Mouse (Mus musculus) hindbrain, embryonic 13.5 days (tissue): ENCODE data around the gene Olfr1211. TPM values are rescaled to one million over a fixed set of nuclear protein-coding genes. Genes with fewer than 3 reads are reported as not detected.

ENCODE experiments used
- ATAC-seq: fragments of 200-750 bp; cut with Nextera tagmentation; 2 replicates; pipeline ENCODE4 v1.8.0; 2017; ENCODE audit warnings: moderate TSS enrichment; ENCODE audit not compliant: low FRiP score
- H3K27ac ChIP-seq: fragments of 300-500 bp; sonication (generic); 2 replicates; pipeline ENCODE4 v1.5.1; 2015; ENCODE audit warnings: inconsistent platforms, mild to moderate bottlenecking, moderate library complexity
- H3K27me3 ChIP-seq: fragments of 300-500 bp; sonication (generic); 2 replicates; pipeline ENCODE4 v1.6.1; 2015; ENCODE audit warnings: mild to moderate bottlenecking, inconsistent platforms
- H3K36me3 ChIP-seq: fragments of 300-500 bp; sonication (generic); 2 replicates; pipeline ENCODE4 v1.6.1; 2015; ENCODE audit warnings: mild to moderate bottlenecking, inconsistent platforms
- H3K4me1 ChIP-seq: fragments of 300-500 bp; sonication (generic); replicated peaks from 2 replicates; pipeline ENCODE4 v1.6.1; 2015; ENCODE audit warnings: inconsistent platforms
- H3K4me2 ChIP-seq: fragments of 300-500 bp; sonication (generic); 2 replicates; pipeline ENCODE4 v1.6.1; 2015; ENCODE audit warnings: inconsistent platforms, mild to moderate bottlenecking, moderate library complexity
- H3K4me3 ChIP-seq: fragments of 300-500 bp; sonication (generic); 2 replicates; pipeline ENCODE4 v1.5.1; 2015; ENCODE audit warnings: mild to moderate bottlenecking, inconsistent platforms
- H3K9ac ChIP-seq: fragments of 300-500 bp; sonication (generic); 2 replicates; pipeline ENCODE4 v1.6.1; 2015; ENCODE audit warnings: mild to moderate bottlenecking, inconsistent platforms
- H3K9me3 ChIP-seq: fragments of 300-500 bp; sonication (generic); 2 replicates; pipeline ENCODE4 v1.6.1; 2016; ENCODE audit warnings: inconsistent platforms
- WGBS: fragments of 180-500 bp; shearing (Covaris S2); methylation state at CpG from one replicate; pipeline ENCODE4 v1.1.7; 2015; 5-methylcytosine and 5-hydroxymethylcytosine counted together
- polyA plus RNA-seq: library from polyadenylated mRNA; unstranded; fragments of >200 nt; fragmentation: Nextera tagmentation; extraction: Ambion mirVana; gene quantifications from 2 replicates; pipeline ENCODE4 v1.2.1, GENCODE M21; 2015

Gene Olfr1211
- polyA plus RNA-seq = not detected in 2 replicates

DNA sequence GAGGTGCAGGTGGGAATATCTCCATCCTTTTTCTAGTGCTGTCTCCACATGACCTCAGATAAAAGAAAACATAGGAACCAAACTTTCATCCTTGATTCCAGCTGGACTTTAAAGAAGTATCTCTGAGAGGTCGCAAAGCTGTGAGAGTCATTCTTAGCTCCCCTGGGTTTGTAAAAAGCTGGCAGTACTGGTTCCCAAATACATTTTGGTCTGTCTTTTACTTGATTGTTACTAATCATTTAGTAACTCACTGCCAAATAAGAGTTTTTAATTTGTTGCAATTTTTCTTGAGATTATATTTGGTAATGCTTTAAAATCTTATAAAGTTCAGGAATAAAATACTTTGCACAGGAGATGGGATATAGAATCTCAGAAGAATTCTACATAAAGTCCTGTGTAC lies at the start of gene Olfr1211:
Gene Olfr1211, minus strand, starts transcription at position 101 of the 400 bp plus-strand sequence.
- 98% methylated on average over 1 of the region's 1 CpGs for WGBS
- H3K9me3 ChIP-seq = no peaks in the 10 kb centered on the region

GRCm38 (mm10) chr2:88980181-88980580 lies 42.3 kb upstream of the Olfr1211 start, which contains the start of gene Gm13762:
Gene Gm13762 (minus strand): TSS chr2:88980281.
- Histone ChIP-seq H3K4me1 (no peaks in the 10 kb centered on the region), H3K27me3 (no peaks in the 10 kb centered on the region), H3K9me3 (no peaks in the 10 kb centered on the region), H3K4me2 (no peak within 1 kb of the TSS), H3K36me3 (no peaks in the 10 kb centered on the region), H3K27ac (no peak within 1 kb of the TSS), H3K9ac (no peak within 1 kb of the TSS), H3K4me3 (no peak within 1 kb of the TSS)
- WGBS = 92% methylated on average over 1 of the region's 1 CpGs
- no peak for ATAC-seq

More for the DNA sequence above, at the start of gene Olfr1211:
- Histone ChIP-seq H3K36me3 (no peaks in the 10 kb centered on the region), H3K27me3 (no peaks in the 10 kb centered on the region), H3K27ac (no peak within 1 kb of the TSS), H3K9ac (no peak within 1 kb of the TSS), H3K4me3 (no peak within 1 kb of the TSS), H3K4me2 (no peak within 1 kb of the TSS), H3K4me1 (no peaks in the 10 kb centered on the region)
- no peak for ATAC-seq

GRCm38 (mm10) chr2:88953669-88954068 lies 15.8 kb upstream of the Olfr1211 start, which contains the start of gene Olfr1212:
Gene Olfr1212 (plus strand): TSS chr2:88953969.
- ATAC-seq = no peak
- no peak within 1 kb of the TSS for H3K4me2 ChIP-seq
- no peaks in the 10 kb centered on the region for H3K36me3 ChIP-seq
- H3K9me3 ChIP-seq = no peaks in the 10 kb centered on the region
- no peak within 1 kb of the TSS for H3K9ac ChIP-seq
- H3K4me1 ChIP-seq = no peaks in the 10 kb centered on the region
- no peak within 1 kb of the TSS for H3K27ac ChIP-seq
- H3K4me3 ChIP-seq = no peak within 1 kb of the TSS
- no peaks in the 10 kb centered on the region for H3K27me3 ChIP-seq

DNA sequence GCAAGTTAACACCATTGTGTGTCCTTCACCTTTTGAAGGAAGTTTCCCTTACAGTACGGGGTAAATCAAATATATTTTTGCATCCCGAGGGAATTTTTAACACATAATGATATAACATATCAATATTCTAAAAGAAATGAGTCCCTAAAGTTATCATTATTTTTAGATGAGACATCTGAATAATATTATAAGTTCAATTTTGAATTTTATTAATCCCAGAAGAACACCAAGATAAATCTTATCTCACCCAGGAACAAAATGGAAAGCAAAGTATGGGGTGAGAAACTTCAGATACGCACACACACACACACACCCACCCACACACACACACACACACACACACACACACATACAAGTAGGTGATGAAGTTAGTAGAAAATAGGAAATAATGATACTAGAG lies 22.9 kb downstream of the Olfr1211 start, which contains the start of gene Olfr1209:
Gene Olfr1209, minus strand, starts transcription at position 101 of the 400 bp plus-strand sequence.
- no peak within 1 kb of the TSS for H3K9ac ChIP-seq
- H3K27ac ChIP-seq = no peak within 1 kb of the TSS
- H3K4me2 ChIP-seq = no peak within 1 kb of the TSS
- no peaks in the 10 kb centered on the region for H3K9me3 ChIP-seq
- H3K4me1 ChIP-seq = no peaks in the 10 kb centered on the region
- no peak for ATAC-seq
- no peaks in the 10 kb centered on the region for H3K36me3 ChIP-seq
- 88% methylated on average over 3 of the region's 3 CpGs for WGBS
- H3K4me3 ChIP-seq = no peak within 1 kb of the TSS
- no peaks in the 10 kb centered on the region for H3K27me3 ChIP-seq

DNA sequence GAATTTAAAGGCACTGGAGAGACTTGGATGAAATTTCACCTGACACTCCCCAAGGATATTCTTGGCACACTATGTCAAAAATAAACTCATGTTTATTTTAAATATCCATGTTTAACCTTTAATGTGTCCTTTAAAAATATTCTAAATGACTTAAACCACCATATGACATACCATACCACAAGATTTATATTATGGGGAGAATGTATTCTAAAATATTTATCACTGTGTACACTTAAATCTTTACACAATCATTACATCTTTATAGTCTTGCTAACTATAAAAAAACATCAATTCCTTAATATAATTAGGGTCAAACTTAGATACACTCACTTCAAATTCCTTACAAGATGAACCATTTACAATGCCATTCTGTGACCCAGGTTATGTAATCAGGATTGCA lies 35.7 kb downstream of the Olfr1211 start, which contains the start of gene Olfr1208:
Gene Olfr1208, minus strand, starts transcription at position 101 of the 400 bp plus-strand sequence.
- Histone ChIP-seq H3K27me3 (no peaks in the 10 kb centered on the region), H3K4me1 (no peaks in the 10 kb centered on the region), H3K4me2 (no peak within 1 kb of the TSS), H3K36me3 (no peaks in the 10 kb centered on the region), H3K4me3 (no peak within 1 kb of the TSS), H3K27ac (no peak within 1 kb of the TSS), H3K9me3 (no peaks in the 10 kb centered on the region), H3K9ac (no peak within 1 kb of the TSS)
- ATAC-seq = no peak

Other genes with a start within 250 kb of the Olfr1211 start
- gene Olfr1195, start 248.9 kb downstream of the Olfr1211 start, polyA plus RNA-seq = not detected in 2 replicates
- gene Olfr1196, start 233.5 kb downstream of the Olfr1211 start, polyA plus RNA-seq = not detected in 2 replicates
- not detected in 2 replicates for gene Olfr1197, start 205.7 kb downstream of the Olfr1211 start, polyA plus RNA-seq
- not detected in 2 replicates for gene Olfr1198, start 186.7 kb downstream of the Olfr1211 start, polyA plus RNA-seq
- gene Olfr1199, start 177.6 kb downstream of the Olfr1211 start, polyA plus RNA-seq = not detected in 2 replicates
- not detected in 2 replicates for gene Olfr1200, start 167.6 kb downstream of the Olfr1211 start, polyA plus RNA-seq
- not detected in 2 replicates for gene Olfr1201, start 145.1 kb downstream of the Olfr1211 start, polyA plus RNA-seq
- gene Olfr1202, start 123.6 kb downstream of the Olfr1211 start, polyA plus RNA-seq = not detected in 2 replicates
- not detected in 2 replicates for gene Olfr1205, start 108.4 kb downstream of the Olfr1211 start, polyA plus RNA-seq
- gene Olfr1204, start 88.8 kb downstream of the Olfr1211 start, polyA plus RNA-seq = not detected in 2 replicates
- not detected in 2 replicates for gene Olfr1206, start 74.9 kb downstream of the Olfr1211 start, polyA plus RNA-seq
- gene Olfr1208, start 35.8 kb downstream of the Olfr1211 start, polyA plus RNA-seq = not detected in 2 replicates
- gene Olfr1209, start 23.0 kb downstream of the Olfr1211 start, polyA plus RNA-seq = not detected in 2 replicates
- gene Olfr1212, start 15.9 kb upstream of the Olfr1211 start, polyA plus RNA-seq = not detected in 2 replicates
- gene Gm13762, start 42.2 kb upstream of the Olfr1211 start, polyA plus RNA-seq = not detected in 2 replicates
- gene Olfr1214, start 54.5 kb upstream of the Olfr1211 start, polyA plus RNA-seq = not detected in 2 replicates
- gene Olfr1215, start 68.9 kb upstream of the Olfr1211 start, polyA plus RNA-seq = not detected in 2 replicates
- not detected in 2 replicates for gene Olfr1216, start 80.2 kb upstream of the Olfr1211 start, polyA plus RNA-seq
- gene Olfr1217, start 94.0 kb upstream of the Olfr1211 start, polyA plus RNA-seq = not detected in 2 replicates
- gene Olfr1218, start 123.1 kb upstream of the Olfr1211 start, polyA plus RNA-seq = not detected in 2 replicates
- not detected in 2 replicates for gene Olfr1219, start 145.4 kb upstream of the Olfr1211 start, polyA plus RNA-seq
- not detected in 2 replicates for gene Olfr1220, start 168.7 kb upstream of the Olfr1211 start, polyA plus RNA-seq
- not detected in 2 replicates for gene Olfr1221, start 179.2 kb upstream of the Olfr1211 start, polyA plus RNA-seq
- not detected in 2 replicates for gene Olfr1222, start 194.9 kb upstream of the Olfr1211 start, polyA plus RNA-seq
- gene Olfr1223, start 213.4 kb upstream of the Olfr1211 start, polyA plus RNA-seq = not detected in 2 replicates
- not detected in 2 replicates for gene Olfr1224-ps1, start 226.0 kb upstream of the Olfr1211 start, polyA plus RNA-seq
- not detected in 2 replicates for gene Olfr1225, start 236.6 kb upstream of the Olfr1211 start, polyA plus RNA-seq